Mouse (Mus musculus) cortical plate, adult 2 months (tissue): Measurements from ENCODE around the gene Arhgef3. TPM values are rescaled to one million over a fixed set of nuclear protein-coding genes. Genes with fewer than 3 reads are reported as not detected.

ENCODE experiments used
- H3K27ac ChIP-seq: fragments of 200-500 bp; 2 replicates; pipeline ENCODE4 v1.5.1; 2012; ENCODE audit warnings: low read length, control low read depth, inconsistent platforms; ENCODE audit not compliant: insufficient read depth
- H3K4me1 ChIP-seq: fragments of 200-500 bp; 2 replicates; pipeline ENCODE4 v1.6.1; 2011; ENCODE audit warnings: low read length; ENCODE audit not compliant: control insufficient read depth, insufficient read depth
- H3K4me3 ChIP-seq: fragments of 200-500 bp; 2 replicates; pipeline ENCODE4 v1.5.1; 2011; ENCODE audit warnings: mild to moderate bottlenecking, low read length, control low read depth; ENCODE audit not compliant: insufficient read depth
- CTCF ChIP-seq: fragments of 200-500 bp; IDR thresholded peaks from 2 replicates; pipeline ENCODE4 v1.5.1; 2011; ENCODE audit warnings: mild to moderate bottlenecking, control low read depth, low read length; ENCODE audit not compliant: insufficient read depth; ENCODE audit errors: extremely low read depth
- POLR2A ChIP-seq: fragments of 200-500 bp; IDR thresholded peaks from 2 replicates; pipeline ENCODE4 v1.6.1; 2011; ENCODE audit warnings: mild to moderate bottlenecking, low read length, control low read depth; ENCODE audit not compliant: insufficient read depth; ENCODE audit errors: extremely low read depth
- polyA plus RNA-seq: library from polyadenylated mRNA; depleted of rRNA; stranded (reverse); fragments of >200 nt; gene quantifications from 2 replicates; pipeline ENCODE4 v1.2.3, GENCODE M21; 2012

Arhgef3 gene
- polyA plus RNA-seq, 1 experiment, result 42.9 TPM

DNA sequence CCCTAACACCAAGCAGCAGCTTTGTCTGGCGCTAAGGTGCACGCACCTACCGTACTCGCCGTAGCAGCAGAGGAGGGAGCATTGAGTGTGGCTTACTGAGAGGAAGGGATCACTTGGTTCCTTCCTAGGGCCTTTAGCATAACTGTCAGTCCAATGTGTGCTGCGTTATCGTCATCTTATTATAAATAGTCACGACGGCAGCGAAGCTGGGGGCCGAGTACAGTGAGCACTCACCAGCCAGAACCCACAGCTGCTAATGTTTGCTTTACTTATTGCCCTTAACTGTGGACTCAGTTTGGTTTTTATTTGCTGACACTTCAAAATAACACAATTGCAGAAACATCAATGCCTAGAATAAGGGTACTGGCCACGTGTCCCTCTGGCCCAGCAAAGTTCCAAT is 105.6 kb downstream of the Arhgef3 start:
- no peak for TF ChIP-seq CTCF
- no peak for TF ChIP-seq POLR2A
- Histone ChIP-seq H3K4me3 (no peak overlapping the region), H3K27ac (no peak overlapping the region), H3K4me1 (peaks cover 5% of the 10 kb centered on the region; the same call in 1 of the 2 replicates)

GRCm38 (mm10) chr14:27224636-27225035 is 109.9 kb downstream of the Arhgef3 start:
- TF ChIP-seq CTCF (no peak), POLR2A (no peak)

GRCm38 (mm10) chr14:27226288-27226687 is 111.6 kb downstream of the Arhgef3 start:
- Histone ChIP-seq H3K27ac (no peak overlapping the region), H3K4me3 (no peak overlapping the region), H3K4me1 (peaks cover 9% of the 10 kb centered on the region; the same call in 1 of the 2 replicates)
- no peak for TF ChIP-seq CTCF
- TF ChIP-seq POLR2A, result no peak

More at GRCm38 (mm10) chr14:27224636-27225035, 109.9 kb downstream of the Arhgef3 start:
- no peak overlapping the region for H3K27ac ChIP-seq
- H3K4me1 ChIP-seq, result peaks cover 11% of the 10 kb centered on the region
- no peak overlapping the region for H3K4me3 ChIP-seq

DNA sequence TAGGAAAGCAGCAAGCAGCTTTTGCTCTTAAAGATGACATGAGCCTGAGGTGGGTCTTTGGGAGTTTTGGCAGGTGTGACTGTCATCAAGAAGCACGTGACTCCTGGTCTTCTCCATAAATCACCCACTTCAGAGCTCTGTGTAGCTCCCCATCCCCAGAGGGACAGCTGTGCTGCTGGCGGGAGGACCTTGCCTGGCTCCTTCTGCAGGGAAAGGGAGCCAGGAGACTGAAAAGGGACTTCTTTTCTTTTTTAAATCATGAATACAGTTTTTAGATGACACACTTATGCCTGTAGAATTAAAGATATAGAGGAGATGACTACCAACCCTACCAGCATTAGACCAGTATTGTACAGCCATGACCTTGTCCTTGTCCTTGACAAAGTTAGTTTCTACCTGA is 113.6 kb downstream of the Arhgef3 start:
- Histone ChIP-seq H3K4me1 (peaks cover 9% of the 10 kb centered on the region; the same call in 1 of the 2 replicates), H3K27ac (peak overlapping the region; percentile 59; the same call in 1 of the 2 replicates), H3K4me3 (no peak overlapping the region)
- TF ChIP-seq POLR2A (no peak), CTCF (no peak)

- Histone ChIP-seq H3K27ac (no peak overlapping the region), H3K4me3 (no peak overlapping the region), H3K4me1 (peaks cover 9% of the 10 kb centered on the region; the same call in 1 of the 2 replicates)
- no peak for TF ChIP-seq POLR2A
- TF ChIP-seq CTCF, result no peak
These were observed 114.3 kb downstream of the Arhgef3 start for GRCm38 (mm10) chr14:27228941-27229371.

GRCm38 (mm10) chr14:27229441-27230147 is 114.9 kb downstream of the Arhgef3 start:
- no peak overlapping the region for H3K4me3 ChIP-seq
- peaks cover 9% of the 10 kb centered on the region; the same call in 1 of the 2 replicates for H3K4me1 ChIP-seq
- no peak overlapping the region for H3K27ac ChIP-seq
- TF ChIP-seq POLR2A, result no peak
- no peak for TF ChIP-seq CTCF

DNA sequence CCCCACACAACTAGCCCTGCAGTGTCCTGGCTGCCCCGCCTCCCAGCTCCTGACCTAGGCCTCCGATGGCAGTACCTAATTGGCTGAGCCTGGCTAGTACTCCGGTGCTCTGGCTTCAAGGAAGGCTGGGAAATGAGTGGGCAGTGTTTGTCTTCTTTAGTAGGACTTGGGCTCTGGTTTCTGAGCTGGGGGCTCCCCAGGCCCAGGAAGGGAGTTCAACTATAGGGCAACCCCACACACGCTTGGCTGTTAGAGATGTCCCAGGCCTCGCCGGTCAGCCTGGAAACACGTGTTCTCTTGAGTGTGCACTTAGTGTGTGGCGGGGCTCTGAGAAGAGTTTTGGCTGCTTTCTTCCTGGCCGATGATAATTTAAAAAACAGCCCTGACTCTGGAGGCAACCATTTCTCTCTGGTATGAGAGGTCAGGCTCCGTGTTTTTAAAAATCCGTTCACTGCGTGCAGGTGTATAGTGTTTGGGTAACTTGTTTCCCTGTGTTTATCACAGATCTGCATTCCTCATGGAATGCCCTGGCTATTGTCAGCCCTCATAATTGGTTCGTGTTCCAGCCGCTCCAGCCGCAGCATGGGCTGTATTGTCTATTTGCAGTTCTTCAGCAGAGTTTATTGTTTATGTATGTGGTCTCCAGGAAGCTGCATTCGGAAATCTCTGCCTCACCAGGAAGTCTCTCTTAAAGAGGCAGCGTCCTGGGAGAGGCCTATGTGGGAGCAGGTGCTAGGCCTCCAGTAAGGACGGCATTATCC is 115.7 kb downstream of the Arhgef3 start:
- Histone ChIP-seq H3K27ac (peak overlapping the region; percentile 57), H3K4me1 (peaks cover 9% of the 10 kb centered on the region; the same call in 1 of the 2 replicates), H3K4me3 (no peak overlapping the region)
- TF ChIP-seq CTCF (no peak), POLR2A (no peak)

DNA sequence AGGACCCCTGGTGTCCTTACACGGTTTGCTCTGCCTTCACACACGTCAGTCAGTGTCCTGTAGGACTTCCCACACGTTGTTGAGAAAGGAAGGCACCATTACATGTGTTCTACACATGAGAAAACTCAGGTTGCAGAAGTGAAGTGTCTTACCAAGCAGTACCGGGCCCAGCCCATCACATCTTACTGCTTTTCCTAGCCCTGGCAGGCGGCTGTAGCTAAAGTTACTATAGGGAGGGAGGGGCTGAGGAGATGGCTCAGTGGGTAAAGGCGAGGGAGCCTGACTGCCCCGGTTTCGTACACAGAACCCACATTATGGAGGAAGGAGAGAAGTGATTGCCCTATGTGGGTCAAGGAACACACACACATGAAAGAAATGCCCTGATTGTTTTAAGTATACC is 116.8 kb downstream of the Arhgef3 start:
- Histone ChIP-seq H3K27ac (no peak overlapping the region), H3K4me3 (no peak overlapping the region), H3K4me1 (peaks cover 9% of the 10 kb centered on the region; the same call in 1 of the 2 replicates)
- TF ChIP-seq POLR2A (no peak), CTCF (no peak)

DNA sequence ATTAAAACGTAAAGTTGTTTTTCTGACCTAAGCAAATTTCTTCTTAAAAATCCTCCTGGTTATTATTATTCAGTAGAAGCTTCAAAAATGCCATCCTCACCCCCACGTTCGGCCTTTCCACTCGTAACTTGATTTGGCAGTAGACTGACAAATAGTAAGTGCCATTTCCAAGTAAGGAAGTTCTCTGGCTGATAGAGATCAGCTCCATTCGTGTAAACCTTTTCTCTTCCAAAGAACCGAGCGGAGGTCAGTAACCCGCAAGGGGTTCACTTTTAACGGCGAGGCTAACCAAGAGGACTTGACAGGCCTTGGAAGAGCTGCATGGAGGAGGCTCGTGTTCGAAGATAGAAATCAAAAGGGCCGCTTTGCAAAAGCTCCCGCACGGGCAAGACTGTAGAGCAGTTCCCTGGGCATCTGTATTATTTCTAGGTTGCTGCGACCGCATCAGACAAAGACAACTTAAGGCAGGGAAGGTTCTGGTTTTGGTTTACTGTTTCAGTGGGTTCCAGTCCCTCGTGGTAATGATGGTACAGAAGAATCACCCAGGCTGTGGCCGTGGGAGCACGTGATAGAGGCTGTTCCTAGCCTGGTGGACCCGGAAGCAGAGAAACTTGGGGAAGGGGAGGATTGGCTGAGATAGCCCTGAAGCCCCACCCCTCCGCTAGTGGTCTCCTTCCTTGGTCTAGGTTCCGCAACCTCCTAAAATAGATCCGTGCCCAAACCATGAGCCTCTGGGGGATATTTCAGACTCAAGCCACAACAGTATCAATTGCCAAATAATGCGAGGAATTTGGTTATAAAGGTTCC is 117.5 kb downstream of the Arhgef3 start:
- TF ChIP-seq POLR2A (no peak), CTCF (no peak)
- Histone ChIP-seq H3K27ac (no peak overlapping the region), H3K4me3 (no peak overlapping the region), H3K4me1 (peaks cover 9% of the 10 kb centered on the region; the same call in 1 of the 2 replicates)
